Mouse (Mus musculus) CH12.LX (cell line): ENCODE results near the gene Pawr. TPM values are rescaled to one million over a fixed set of nuclear protein-coding genes. Genes with fewer than 3 reads are reported as not detected.

Experiments used
- DNase-seq: peaks from one replicate; pipeline ENCODE4 v3.0.0-alpha.2; 2013; ENCODE audit errors: extremely low read depth
- H3K27ac ChIP-seq: 2 replicates; pipeline ENCODE4 v1.5.1; 2012; ENCODE audit warnings: low read depth, mild to moderate bottlenecking, control low read depth, moderate library complexity; ENCODE audit not compliant: insufficient read depth
- H3K27me3 ChIP-seq: replicated peaks from 2 replicates; pipeline ENCODE3; 2012; ENCODE audit warnings: inconsistent platforms
- H3K36me3 ChIP-seq, 2 experiments: replicated peaks in 1 of 2; 2 replicates each; pipeline versions ENCODE3 to v1.6.1; 2012; ENCODE audit warnings: inconsistent platforms in 1 of 2, low read length in 1 of 2, mild to moderate bottlenecking in 1 of 2, mixed read lengths in 1 of 2, moderate library complexity in 1 of 2; ENCODE audit not compliant: control insufficient read depth in 1 of 2, insufficient read depth in 1 of 2
- H3K4me1 ChIP-seq, 2 experiments: 2 replicates each; pipeline ENCODE4 v1.6.1; 2012; ENCODE audit warnings: inconsistent platforms in 1 of 2, moderate library complexity in 1 of 2; ENCODE audit not compliant: insufficient read depth in 2 of 2, control insufficient read depth in 1 of 2
- H3K4me2 ChIP-seq: 2 replicates; pipeline ENCODE4 v1.6.1; 2012; ENCODE audit warnings: low read depth, mild to moderate bottlenecking, control low read depth; ENCODE audit not compliant: poor library complexity, insufficient read depth, severe bottlenecking
- H3K4me3 ChIP-seq, 3 experiments: fragments of 150-350 bp in 1 of 3; sonication (generic) in 1 of 3; replicated peaks in 1 of 3; 2 replicates each; pipeline versions ENCODE3 to v1.5.1; 2011 to 2012; ENCODE audit warnings: low read depth in 2 of 3, low read length in 2 of 3, mild to moderate bottlenecking in 2 of 3, moderate library complexity in 2 of 3, control low read depth in 1 of 3, improper control_type of control experiment in 1 of 3, inconsistent platforms in 1 of 3, mixed read lengths in 1 of 3; ENCODE audit not compliant: poor library complexity in 1 of 3
- H3K79me2 ChIP-seq: replicated peaks from 2 replicates; pipeline ENCODE4 v1.6.1; 2012; ENCODE audit warnings: mild to moderate bottlenecking, moderate library complexity; ENCODE audit not compliant: control insufficient read depth, poor library complexity, insufficient read depth, severe bottlenecking; ENCODE audit errors: extremely low read depth
- H3K9ac ChIP-seq: 2 replicates; pipeline ENCODE4 v1.6.1; 2012; ENCODE audit warnings: low read depth, mild to moderate bottlenecking, control low read depth, moderate library complexity; ENCODE audit not compliant: insufficient read depth
- H3K9me3 ChIP-seq: replicated peaks from 2 replicates; pipeline ENCODE3; 2012; ENCODE audit warnings: low read length, inconsistent platforms, mixed read lengths
- CHD1 ChIP-seq: IDR thresholded peaks from 2 replicates; pipeline ENCODE4 v1.6.1; 2012; ENCODE audit warnings: low read depth, low read length, improper control_type of control experiment, inconsistent platforms
- CHD2 ChIP-seq: IDR thresholded peaks from 2 replicates; pipeline ENCODE4 v1.6.1; 2011; ENCODE audit warnings: low read length, improper control_type of control experiment
- E2F4 ChIP-seq: IDR thresholded peaks from 2 replicates; pipeline ENCODE4 v1.6.1; 2011; ENCODE audit warnings: low read depth, low read length, improper control_type of control experiment; ENCODE audit not compliant: insufficient replicate concordance
- ELF1 ChIP-seq: IDR thresholded peaks from 2 replicates; pipeline ENCODE4 v1.6.1; 2014; ENCODE audit warnings: low read depth, mild to moderate bottlenecking, inconsistent platforms, low read length, improper control_type of control experiment
- EP300 ChIP-seq: IDR thresholded peaks from 2 replicates; pipeline ENCODE4 v1.6.1; 2011; ENCODE audit warnings: low read length, improper control_type of control experiment
- ETS1 ChIP-seq: conservative IDR thresholded peaks from 2 replicates; pipeline ENCODE4 v1.6.1; 2012; ENCODE audit warnings: low read depth, mild to moderate bottlenecking, inconsistent platforms, low read length, improper control_type of control experiment, moderate library complexity
- HCFC1 ChIP-seq: IDR thresholded peaks from 2 replicates; pipeline ENCODE4 v1.6.1; 2012; ENCODE audit warnings: low read depth, mild to moderate bottlenecking, inconsistent platforms, low read length, improper control_type of control experiment
- JUN ChIP-seq: IDR thresholded peaks from 2 replicates; pipeline ENCODE4 v1.6.1; 2011; ENCODE audit warnings: low read depth, mild to moderate bottlenecking, low read length, improper control_type of control experiment, moderate library complexity; ENCODE audit not compliant: insufficient read depth
- KAT2A ChIP-seq: IDR thresholded peaks from 2 replicates; pipeline ENCODE4 v1.6.1; 2012; ENCODE audit warnings: low read length, improper control_type of control experiment, inconsistent platforms; ENCODE audit not compliant: insufficient replicate concordance
- MAX ChIP-seq: IDR thresholded peaks from 2 replicates; pipeline ENCODE4 v1.6.1; 2011; ENCODE audit warnings: low read length, improper control_type of control experiment
- MEF2A ChIP-seq: IDR thresholded peaks from 2 replicates; pipeline ENCODE4 v1.6.1; 2014; ENCODE audit warnings: low read depth, mild to moderate bottlenecking, inconsistent platforms, low read length, improper control_type of control experiment, borderline replicate concordance
- MXI1 ChIP-seq: IDR thresholded peaks from 2 replicates; pipeline ENCODE4 v1.6.1; 2011; ENCODE audit warnings: mild to moderate bottlenecking, low read depth, low read length, improper control_type of control experiment
- MYC ChIP-seq: IDR thresholded peaks from 2 replicates; pipeline ENCODE4 v1.6.1; 2011; ENCODE audit warnings: low read depth, mild to moderate bottlenecking, improper control_type of control experiment, low read length
- NRF1 ChIP-seq: IDR thresholded peaks from 2 replicates; pipeline ENCODE4 v1.6.1; 2014; ENCODE audit warnings: low read depth, mild to moderate bottlenecking, inconsistent platforms, low read length, improper control_type of control experiment, moderate library complexity
- PAX5 ChIP-seq: IDR thresholded peaks from 2 replicates; pipeline ENCODE4 v1.6.1; 2012; ENCODE audit warnings: low read length, inconsistent platforms, mixed read lengths
- POLR2A ChIP-seq: IDR thresholded peaks from 2 replicates; pipeline ENCODE4 v1.6.1; 2011; ENCODE audit warnings: low read depth, mild to moderate bottlenecking, improper control_type of control experiment, low read length
- POLR2AphosphoS2 ChIP-seq: IDR thresholded peaks from 2 replicates; pipeline ENCODE4 v1.6.1; 2011; ENCODE audit warnings: low read depth, low read length, improper control_type of control experiment
- RCOR1 ChIP-seq: conservative IDR thresholded peaks from 2 replicates; pipeline ENCODE4 v1.6.1; 2012; ENCODE audit warnings: low read depth, mild to moderate bottlenecking, inconsistent platforms, low read length, improper control_type of control experiment
- SIN3A ChIP-seq: IDR thresholded peaks from 2 replicates; pipeline ENCODE4 v1.6.1; 2012; ENCODE audit warnings: low read length, improper control_type of control experiment, inconsistent platforms
- SMC3 ChIP-seq: IDR thresholded peaks from 2 replicates; pipeline ENCODE4 v1.6.1; 2011; ENCODE audit warnings: low read depth, low read length, improper control_type of control experiment
- ZC3H11A ChIP-seq: IDR thresholded peaks from 2 replicates; pipeline ENCODE4 v1.6.1; 2012; ENCODE audit warnings: low read depth, mild to moderate bottlenecking, inconsistent platforms, low read length, improper control_type of control experiment
- ZKSCAN1 ChIP-seq: IDR thresholded peaks from 2 replicates; pipeline ENCODE4 v1.6.1; 2012; ENCODE audit warnings: low read depth, inconsistent platforms, low read length, improper control_type of control experiment, borderline replicate concordance
- ZMIZ1 ChIP-seq: IDR thresholded peaks from 2 replicates; pipeline ENCODE4 v1.6.1; 2012; ENCODE audit warnings: low read depth, mild to moderate bottlenecking, inconsistent platforms, low read length, improper control_type of control experiment
- ZNF384 ChIP-seq: IDR thresholded peaks from 2 replicates; pipeline ENCODE4 v1.6.1; 2012; ENCODE audit warnings: low read depth, low read length, improper control_type of control experiment, inconsistent platforms
- dilution Hi-C: fragments of 300-500 bp; cut with MboI; formaldehyde crosslinking; loops from 2 replicates; pipeline ENCODE4 v1.14.3; 2020; ENCODE audit warnings: low sequenced_read_pairs; ENCODE audit not compliant: extremely low pct_unique_long_range_greater_than_20kb, extremely low pct_ligation_motif_present
- in situ Hi-C: fragments of 300-500 bp; cut with MboI; formaldehyde crosslinking; loops from 3 replicates; pipeline ENCODE4 v1.14.3; 2019; ENCODE audit warnings: low sequenced_read_pairs, low pct_ligation_motif_present, low pct_unique_long_range_greater_than_20kb, mixed read lengths
- polyA plus RNA-seq: library from polyadenylated mRNA; unstranded; fragments of >175 nt; gene quantifications from 2 replicates; pipeline ENCODE4 v1.2.1, GENCODE M21; 2012; ENCODE audit warnings: low read depth; ENCODE audit not compliant: insufficient read length
- total RNA-seq, 2 experiments: library from RNA; depleted of rRNA; stranded (reverse); fragments of 300-350 nt in 1 of 2; fragments of >200 nt in 1 of 2; gene quantifications; 2 replicates each; pipeline ENCODE4 v1.2.3; 2012 to 2014

Gene Pawr
- total and polyA plus RNA-seq, 3 experiments, result not detected

- no peaks in the 10 kb centered on the region for H3K79me2 ChIP-seq
- TF ChIP-seq EP300 (no peak), MYC (no peak), POLR2A (no peak), NRF1 (no peak), CHD1 (no peak), JUN (no peak), ZMIZ1 (no peak), KAT2A (no peak), SIN3A (no peak), ELF1 (no peak), ZKSCAN1 (no peak), HCFC1 (no peak), RCOR1 (no peak), SMC3 (no peak), POLR2AphosphoS2 (no peak), MEF2A (no peak), MAX (no peak), ZNF384 (no peak)
- H3K9me3 ChIP-seq, result peaks cover 19% of the 10 kb centered on the region
- no peak for DNase-seq
- H3K36me3 ChIP-seq, result no peaks in the 10 kb centered on the region
- H3K4me1 ChIP-seq, result peaks cover 0 to 4% of the 10 kb centered on the region in 2 experiments; a peak in 1 of 4 replicates
- in situ Hi-C loops, result no loop called here
- H3K4me2 ChIP-seq, result no peak overlapping the region
- no peak overlapping the region for H3K27ac ChIP-seq
- H3K27me3 ChIP-seq, result no peaks in the 10 kb centered on the region
- dilution Hi-C loops, result no loop called here
- H3K9ac ChIP-seq, result no peak overlapping the region
- H3K4me3 ChIP-seq, result no peak overlapping the region
Observed at GRCm38 (mm10) chr10:108333642-108334041, 1.7 kb downstream of the Pawr start.

- H3K4me1 ChIP-seq, result peaks cover 0 to 4% of the 10 kb centered on the region in 2 experiments; a peak in 1 of 4 replicates
- H3K9me3 ChIP-seq, result peaks cover 19% of the 10 kb centered on the region
- no peak overlapping the region for H3K9ac ChIP-seq
- no peak overlapping the region for H3K4me3 ChIP-seq
- no peaks in the 10 kb centered on the region for H3K27me3 ChIP-seq
- no peak overlapping the region for H3K4me2 ChIP-seq
- in situ Hi-C loops (no loop called here), dilution Hi-C loops (no loop called here)
- no peak for DNase-seq
- no peaks in the 10 kb centered on the region for H3K79me2 ChIP-seq
- TF ChIP-seq ETS1, result no peak
- TF ChIP-seq JUN, result no peak
- TF ChIP-seq ZC3H11A, result no peak
- no peak for TF ChIP-seq ZMIZ1
- TF ChIP-seq MAX, result no peak
- TF ChIP-seq CHD2, result no peak
- TF ChIP-seq PAX5, result no peak
- TF ChIP-seq MXI1, result no peak
- no peak for TF ChIP-seq MEF2A
- no peak for TF ChIP-seq E2F4
- H3K36me3 ChIP-seq, result no peaks in the 10 kb centered on the region
- H3K27ac ChIP-seq, result no peak overlapping the region
Observed at GRCm38 (mm10) chr10:108334096-108334495, 2.2 kb downstream of the Pawr start.
